Mouse (Mus musculus) forebrain, embryonic 12.5 days (tissue): ENCODE measurements around the gene Ogn. TPM values are rescaled to one million over a fixed set of nuclear protein-coding genes. Genes with fewer than 3 reads are reported as not detected.

Experiments
- ATAC-seq: fragments of 200-750 bp; cut with Nextera tagmentation; 2 replicates; pipeline ENCODE4 v1.8.0; 2017; ENCODE audit warnings: moderate TSS enrichment; ENCODE audit not compliant: low FRiP score
- H3K27ac ChIP-seq: fragments of 300-500 bp; sonication (generic); 2 replicates; pipeline ENCODE4 v1.5.1; 2016; ENCODE audit warnings: mild to moderate bottlenecking
- H3K27me3 ChIP-seq: fragments of 300-500 bp; sonication (generic); 2 replicates; pipeline ENCODE4 v1.6.1; 2016; ENCODE audit warnings: mild to moderate bottlenecking
- H3K36me3 ChIP-seq: fragments of 300-500 bp; sonication (generic); replicated peaks from 2 replicates; pipeline ENCODE4 v1.6.1; 2016; ENCODE audit warnings: mild to moderate bottlenecking
- H3K4me1 ChIP-seq: fragments of 300-500 bp; sonication (generic); 2 replicates; pipeline ENCODE4 v1.6.1; 2016
- H3K4me2 ChIP-seq: fragments of 300-500 bp; sonication (generic); 2 replicates; pipeline ENCODE4 v1.6.1; 2016; ENCODE audit warnings: mild to moderate bottlenecking, moderate library complexity
- H3K4me3 ChIP-seq: fragments of 300-500 bp; sonication (generic); replicated peaks from 2 replicates; pipeline ENCODE4 v1.5.1; 2016; ENCODE audit warnings: mild to moderate bottlenecking
- H3K9ac ChIP-seq: fragments of 300-500 bp; sonication (generic); 2 replicates; pipeline ENCODE4 v1.6.1; 2016; ENCODE audit warnings: mild to moderate bottlenecking
- H3K9me3 ChIP-seq: fragments of 300-500 bp; sonication (generic); 2 replicates; pipeline ENCODE4 v1.6.1; 2016
- WGBS: fragments of 180-500 bp; shearing (Covaris S2); methylation state at CpG from one replicate; pipeline ENCODE4 v1.1.7; 2016; 5-methylcytosine and 5-hydroxymethylcytosine counted together
- polyA plus RNA-seq: library from polyadenylated mRNA; unstranded; fragments of >200 nt; fragmentation: Nextera tagmentation; extraction: Ambion mirVana; gene quantifications from 2 replicates; pipeline ENCODE4 v1.2.1, GENCODE M21; 2016

The Ogn gene
- polyA plus RNA-seq, 1 experiment from 2014 or later, result 13.9 TPM

DNA sequence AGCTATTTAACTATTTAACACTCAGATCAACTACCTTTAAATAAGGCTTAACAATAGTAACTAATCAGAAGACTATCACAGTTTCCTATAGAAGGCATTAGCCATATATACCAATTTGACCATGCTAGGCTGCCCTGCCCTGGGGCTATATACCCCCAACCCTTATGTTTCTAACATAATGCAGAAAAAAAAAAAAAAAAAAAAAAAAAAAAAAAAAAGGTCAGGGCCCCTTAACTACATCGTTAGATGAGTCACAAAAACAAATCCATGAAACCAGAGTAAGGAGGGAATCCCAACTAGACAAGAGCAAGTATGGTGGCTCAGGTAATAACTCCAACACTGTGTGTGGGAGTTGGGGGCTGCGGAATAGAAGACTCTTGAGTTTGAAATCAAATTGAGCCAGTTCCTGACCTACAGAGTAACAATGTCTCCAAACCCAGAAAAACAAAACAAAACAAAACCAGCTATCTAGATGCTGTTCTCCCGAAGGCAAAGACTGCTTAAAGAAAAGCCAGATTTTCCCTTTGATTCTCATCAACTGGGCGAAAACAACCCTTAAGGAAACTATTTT lies 44.0 kb downstream of the Ogn start:
- Histone ChIP-seq H3K9ac (peak overlapping the region; percentile 61), H3K4me1 (peaks cover 18% of the 10 kb centered on the region), H3K27me3 (no peaks in the 10 kb centered on the region), H3K9me3 (no peaks in the 10 kb centered on the region), H3K4me2 (peak overlapping the region; percentile 72), H3K4me3 (peak overlapping the region; percentile 76), H3K36me3 (peaks cover 2% of the 10 kb centered on the region), H3K27ac (no peak overlapping the region)
- 2% methylated on average over 4 of the region's 4 CpGs for WGBS
- no peak for ATAC-seq

DNA sequence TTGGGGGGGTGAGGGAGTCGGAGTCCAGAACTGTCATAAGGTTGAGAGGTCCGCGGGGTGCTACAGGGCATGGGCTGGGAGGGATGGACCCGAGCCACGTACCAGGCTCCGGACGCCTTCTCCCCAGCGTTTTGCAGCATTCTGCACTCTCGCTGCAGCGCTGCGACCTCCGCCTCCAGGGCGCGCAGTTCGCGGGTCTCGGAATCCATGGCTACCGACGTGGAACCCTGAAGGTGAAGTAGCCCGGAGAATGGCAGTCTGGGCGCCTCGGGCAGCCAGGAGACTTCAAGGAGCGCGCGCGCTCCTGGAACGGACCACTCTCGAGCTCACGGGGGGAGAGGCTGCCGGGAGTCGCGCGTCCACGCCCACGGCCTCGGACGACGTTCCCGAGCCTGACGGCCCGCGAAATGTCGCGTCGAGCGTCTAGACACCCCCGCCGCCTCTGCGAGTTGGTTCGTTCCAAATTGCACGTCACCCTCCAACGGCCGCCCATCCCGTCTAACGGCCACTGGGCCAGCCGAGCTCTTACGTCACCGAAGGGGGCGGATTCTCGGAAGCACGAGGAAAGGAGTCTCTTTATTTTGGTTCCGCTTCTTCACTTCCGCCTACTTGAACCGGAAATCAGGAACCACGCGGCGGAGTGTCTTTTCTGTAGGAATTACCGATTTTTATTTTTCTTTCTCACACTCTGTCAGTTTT lies 44.8 kb downstream of the Ogn start, which contains the start of the genes Cenpp and Nol8:
TSS of gene Cenpp (minus strand) at position 305 of the 699 bp plus-strand sequence.
TSS of gene Nol8 (plus strand) at position 598 of the 699 bp plus-strand sequence.
- H3K9ac ChIP-seq, result peak within 1 kb of the TSS; percentile 61
- H3K4me3 ChIP-seq, result peak within 1 kb of the TSS; percentile 76
- peaks cover 18% of the 10 kb centered on the region for H3K4me1 ChIP-seq
- no peaks in the 10 kb centered on the region for H3K27me3 ChIP-seq
- peak; percentile 100 for ATAC-seq
- peak within 1 kb of the TSS; percentile 81 for H3K4me2 ChIP-seq
- under 1% methylated on average over 68 of the region's 68 CpGs for WGBS
- peaks cover 5% of the 10 kb centered on the region for H3K36me3 ChIP-seq
- H3K9me3 ChIP-seq, result no peaks in the 10 kb centered on the region
- 0 out of 2 replicates have a peak within 1 kb of the TSS, but pooled peaks have one; percentile 42 for H3K27ac ChIP-seq

DNA sequence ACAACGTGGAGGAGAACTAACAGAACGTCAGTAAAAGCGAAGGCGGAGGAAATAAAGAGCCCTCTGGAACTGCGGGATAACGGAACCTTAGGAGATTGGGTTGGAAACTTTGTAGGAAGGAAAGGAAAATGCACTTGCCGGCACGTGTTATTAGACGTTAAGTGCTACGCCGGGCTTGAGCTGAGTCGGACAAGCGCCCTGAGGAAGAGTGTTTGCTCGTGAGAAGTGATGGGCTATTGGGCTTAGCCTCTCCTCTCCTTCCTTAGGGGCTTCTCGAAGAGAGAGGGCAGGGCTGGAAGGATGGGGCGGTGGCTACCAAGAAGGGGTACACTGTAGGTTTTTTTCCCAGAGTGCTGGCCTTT lies 45.3 kb downstream of the Ogn start:
- H3K4me2 ChIP-seq, result peak overlapping the region; percentile 81
- no peaks in the 10 kb centered on the region for H3K27me3 ChIP-seq
- peak overlapping the region; percentile 61 for H3K9ac ChIP-seq
- H3K9me3 ChIP-seq, result no peaks in the 10 kb centered on the region
- peaks cover 18% of the 10 kb centered on the region for H3K4me1 ChIP-seq
- ATAC-seq, result peak; percentile 76
- 0 out of 2 replicates have a peak overlapping the region, but pooled peaks have one; percentile 5 for H3K27ac ChIP-seq
- peaks cover 5% of the 10 kb centered on the region for H3K36me3 ChIP-seq
- peak overlapping the region; percentile 76 for H3K4me3 ChIP-seq
- WGBS, result 1% methylated on average over 16 of the region's 16 CpGs

Other genes with a start within 250 kb of the Ogn start
- gene Ippk, start 186.8 kb upstream of the Ogn start, polyA plus RNA-seq, result 15.2 and 15.6 TPM in 2 replicates
- 0.97 and 1.5 TPM in 2 replicates for gene Tes3-ps, start 114.7 kb upstream of the Ogn start, polyA plus RNA-seq
- 0.58 and 0.84 TPM in 2 replicates for gene Ecm2, start 103.2 kb upstream of the Ogn start, polyA plus RNA-seq
- 2.6 and 2.8 TPM in 2 replicates for gene Aspn, start 63.6 kb upstream of the Ogn start, polyA plus RNA-seq
- gene Omd, start 25.6 kb upstream of the Ogn start, polyA plus RNA-seq, result 0.56 and 1.0 TPM in 2 replicates
- 30.7 and 33.3 TPM in 2 replicates for gene Cenpp, start 44.7 kb downstream of the Ogn start, polyA plus RNA-seq
- gene Nol8, start 45.0 kb downstream of the Ogn start, polyA plus RNA-seq, result 26.3 and 27.4 TPM in 2 replicates
- 96.2 and 102 TPM in 2 replicates for gene Iars, start 74.1 kb downstream of the Ogn start, polyA plus RNA-seq
- gene Gm30302, start 191.0 kb downstream of the Ogn start, polyA plus RNA-seq, result not detected in 2 replicates